Mouse (Mus musculus) heart, adult 2 months (tissue): ENCODE data around the gene 9130213A22Rik.

Experiments
- CTCF ChIP-seq: fragments of 200-600 bp; IDR thresholded peaks from 2 replicates; pipeline ENCODE4 v1.8.1; 2022; ENCODE audit warnings: antibody characterized with exemption, mild to moderate bottlenecking, moderate library complexity
- POLR2A ChIP-seq: fragments of 200-500 bp; IDR thresholded peaks from 2 replicates; pipeline ENCODE4 v1.6.1; 2011; ENCODE audit warnings: mild to moderate bottlenecking, low read depth, low read length, control low read depth; ENCODE audit not compliant: insufficient read depth

- no peak for TF ChIP-seq CTCF
- TF ChIP-seq POLR2A: no peak
Observed at GRCm38 (mm10) chr11:69077316-69077715, 45.1 kb downstream of the 9130213A22Rik start.
